Mouse (Mus musculus): Measurements from ENCODE around the gene Nxf1.

- no peak for TF ChIP-seq ELF1 (IDR thresholded peaks at IDR 0.05; ENCODE audit: low read depth, low read length)
- no peak for TF ChIP-seq USF2 (conservative IDR thresholded peaks at IDR 0.05; ENCODE audit: low read depth, low read length)
- TF ChIP-seq CTCF (conservative IDR thresholded peaks at IDR 0.05 in 1 of 2, IDR thresholded peaks at IDR 0.05 in 1 of 2; ENCODE audit: low read depth in 2 of 2, low read length in 2 of 2), result peak; percentile 78 to 98
Observed at GRCm38 (mm10) chr19:8718357-8718756, 38.5 kb upstream of the Nxf1 start.

Measured in CH12.LX (cell line).